Mouse (Mus musculus): ENCODE data around the gene Tsr3.
"Not testable (repeated sequence)": the region's sequence is repeated elsewhere in the genome, so short reads cannot be mapped to it uniquely, and the experiment has no call there.

Tsr3 gene

GRCm38 (mm10) chr17:25239695-25240636 lies at the start of gene Tsr3, which contains the start of gene Gnptg:
TSS of gene Tsr3 (plus strand) at chr17:25240170.
TSS of gene Gnptg (minus strand) at chr17:25240124.
- peak; percentile 88 for DNase-seq (ENCODE audit: inconsistent ontology term)

GRCm38 (mm10) chr17:25202401-25202800 lies 37.6 kb upstream of the Tsr3 start:
- DNase-seq (ENCODE audit: inconsistent ontology term), result no peak

DNA sequence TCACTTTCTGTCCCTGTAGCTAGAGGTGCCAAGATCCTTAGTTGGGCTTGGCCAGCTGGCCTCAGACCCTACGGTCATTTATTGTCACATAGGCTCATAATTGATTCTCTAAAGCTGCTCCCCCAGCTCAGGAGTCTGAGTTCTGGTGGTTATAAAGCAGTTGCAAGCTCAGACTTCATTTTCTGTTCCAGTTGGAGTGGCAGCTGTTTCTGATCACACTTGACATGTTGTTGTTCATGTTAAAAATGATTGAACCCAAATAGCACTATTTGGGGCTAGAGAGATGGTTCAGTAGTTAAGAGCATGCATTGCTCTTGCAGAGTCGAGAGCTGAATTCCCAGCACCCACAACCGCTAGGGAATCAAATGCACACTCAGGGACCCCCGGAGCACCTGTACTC lies 30.0 kb upstream of the Tsr3 start:
- DNase-seq (ENCODE audit: inconsistent ontology term), result no peak

DNA sequence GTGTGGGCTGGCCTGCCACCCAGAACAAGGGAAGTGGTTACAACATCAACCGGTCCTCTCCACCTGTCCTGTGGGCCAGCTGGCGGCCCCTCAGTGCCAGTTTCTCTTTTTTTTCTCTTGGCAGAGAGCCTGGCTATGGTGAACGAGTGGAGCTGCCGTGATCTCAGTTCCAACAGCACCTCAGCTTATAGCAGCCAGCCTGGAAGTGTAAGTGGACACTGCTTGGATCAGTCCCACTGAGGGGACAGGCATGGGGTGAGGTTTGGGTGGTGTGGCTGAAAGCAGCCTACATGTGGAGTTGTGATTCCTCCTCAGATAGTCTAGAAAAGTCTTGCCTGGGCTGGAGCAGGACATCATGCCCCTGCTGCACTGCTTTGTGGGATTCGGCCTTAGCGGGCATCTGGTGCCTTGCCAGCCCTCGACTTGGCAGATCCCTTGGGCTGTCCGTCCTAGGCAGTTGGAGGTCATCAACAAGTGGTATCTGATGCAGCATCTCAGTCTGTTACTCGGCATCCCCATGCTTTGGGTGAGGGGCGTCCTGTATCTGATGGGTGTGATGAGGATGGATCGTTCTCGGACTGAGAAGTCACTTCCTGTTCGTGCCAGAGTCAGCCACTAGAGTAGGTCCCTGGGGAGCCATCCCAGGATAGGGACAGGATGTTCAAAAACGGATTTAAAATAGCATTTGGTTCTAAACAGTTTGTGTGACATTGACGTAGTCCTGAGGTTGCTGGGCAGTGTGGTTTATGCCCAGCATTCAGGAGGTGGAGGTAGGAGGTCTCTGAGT lies 29.1 kb upstream of the Tsr3 start:
- DNase-seq (ENCODE audit: inconsistent ontology term), result no peak

- peak; percentile 31 for DNase-seq (ENCODE audit: inconsistent ontology term)
These were observed 28.3 kb upstream of the Tsr3 start for GRCm38 (mm10) chr17:25211705-25212104.

DNA sequence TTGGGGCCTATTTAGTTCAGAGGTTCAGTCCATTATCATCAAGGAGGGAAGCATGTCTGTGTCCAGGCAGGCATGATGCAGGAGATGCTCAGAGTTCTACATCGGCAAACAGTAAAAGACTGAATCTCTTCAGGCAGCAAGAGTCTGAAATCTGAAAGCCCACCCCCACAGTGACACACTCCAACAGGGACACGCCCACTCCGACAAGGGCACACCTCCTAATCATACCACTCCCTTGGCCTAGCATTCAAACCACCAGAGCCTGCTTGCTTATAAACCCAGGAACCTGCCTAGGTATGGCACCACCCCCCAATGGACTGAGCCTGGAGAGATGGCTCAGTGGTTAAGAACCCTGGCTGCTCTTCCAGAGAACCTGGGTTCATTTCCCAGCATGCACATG lies 24.5 kb upstream of the Tsr3 start:
- no peak for DNase-seq (ENCODE audit: inconsistent ontology term)

- no peak for DNase-seq (ENCODE audit: inconsistent ontology term)
These were observed 21.0 kb upstream of the Tsr3 start for GRCm38 (mm10) chr17:25218967-25219366.

- no peak for DNase-seq (ENCODE audit: inconsistent ontology term)
These were observed 20.3 kb upstream of the Tsr3 start for GRCm38 (mm10) chr17:25219492-25220295.

GRCm38 (mm10) chr17:25220746-25221145 lies 19.2 kb upstream of the Tsr3 start:
- DNase-seq (ENCODE audit: inconsistent ontology term), result no peak

- DNase-seq (ENCODE audit: inconsistent ontology term), result peak; percentile 67
These were observed 18.0 kb upstream of the Tsr3 start for GRCm38 (mm10) chr17:25221821-25222503.

DNA sequence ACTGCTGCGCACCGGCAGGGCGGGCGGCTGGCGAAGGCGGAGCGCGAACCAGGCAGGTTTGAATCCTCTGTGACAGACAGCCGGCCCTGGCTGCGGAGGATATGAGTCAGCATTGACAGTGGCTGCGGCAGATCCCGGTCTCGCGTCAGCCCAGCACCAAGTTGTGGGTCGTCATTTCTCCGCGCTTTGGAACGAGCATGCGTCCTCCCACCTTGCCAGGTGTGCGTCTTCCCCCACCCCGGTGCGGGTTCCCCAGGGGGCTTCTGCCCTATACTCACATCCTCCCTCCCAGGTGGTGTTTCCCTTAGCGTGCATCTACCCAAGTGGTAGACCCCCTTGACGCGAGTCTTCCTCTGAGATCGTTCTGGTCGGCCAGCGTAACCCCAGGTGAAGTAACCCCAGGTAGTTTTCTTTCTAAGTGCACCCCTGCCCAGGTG lies 17.4 kb upstream of the Tsr3 start:
- not testable (repeated sequence) for DNase-seq (ENCODE audit: inconsistent ontology term)

- DNase-seq (ENCODE audit: inconsistent ontology term), result no peak
These were observed 16.9 kb upstream of the Tsr3 start for GRCm38 (mm10) chr17:25222951-25223601.

GRCm38 (mm10) chr17:25224586-25225222 lies 15.3 kb upstream of the Tsr3 start:
- no peak for DNase-seq (ENCODE audit: inconsistent ontology term)

- no peak for DNase-seq (ENCODE audit: inconsistent ontology term)
These were observed 14.3 kb upstream of the Tsr3 start for GRCm38 (mm10) chr17:25225659-25226058.

- no peak for DNase-seq (ENCODE audit: inconsistent ontology term)
These were observed 12.0 kb upstream of the Tsr3 start for GRCm38 (mm10) chr17:25227991-25228390.

DNA sequence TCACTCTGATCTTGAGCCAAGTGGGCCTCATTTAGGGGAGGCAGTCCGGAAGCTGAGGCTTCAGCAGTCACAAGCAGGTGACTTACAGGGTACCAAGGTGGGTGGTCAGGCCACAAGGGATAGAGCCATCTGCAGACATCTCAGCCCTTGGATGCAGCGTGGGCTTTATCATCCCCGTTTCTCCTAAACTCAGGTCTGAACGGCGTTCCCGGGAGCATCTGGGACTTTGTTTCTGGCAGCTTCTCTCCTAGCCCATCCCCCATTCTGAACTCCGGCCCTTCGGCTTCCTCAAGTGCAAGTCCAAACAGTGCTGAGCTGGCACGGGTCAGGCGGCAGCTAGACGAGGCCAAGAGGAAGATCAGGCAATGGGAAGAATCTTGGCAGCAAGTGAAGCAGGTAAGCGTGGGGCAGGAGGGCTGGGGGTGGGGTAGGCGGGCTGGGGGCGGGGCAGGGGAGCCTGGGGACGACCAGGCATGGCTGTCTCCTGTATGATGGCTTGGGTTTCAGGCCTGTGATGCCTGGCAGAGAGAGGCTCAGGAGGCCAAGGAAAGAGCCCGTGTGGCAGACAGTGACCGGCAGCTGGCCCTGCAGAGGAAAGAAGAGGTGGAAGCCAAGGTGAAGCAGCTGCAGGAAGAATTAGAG lies 9.8 kb upstream of the Tsr3 start:
- DNase-seq (ENCODE audit: inconsistent ontology term), result not testable (repeated sequence)

DNA sequence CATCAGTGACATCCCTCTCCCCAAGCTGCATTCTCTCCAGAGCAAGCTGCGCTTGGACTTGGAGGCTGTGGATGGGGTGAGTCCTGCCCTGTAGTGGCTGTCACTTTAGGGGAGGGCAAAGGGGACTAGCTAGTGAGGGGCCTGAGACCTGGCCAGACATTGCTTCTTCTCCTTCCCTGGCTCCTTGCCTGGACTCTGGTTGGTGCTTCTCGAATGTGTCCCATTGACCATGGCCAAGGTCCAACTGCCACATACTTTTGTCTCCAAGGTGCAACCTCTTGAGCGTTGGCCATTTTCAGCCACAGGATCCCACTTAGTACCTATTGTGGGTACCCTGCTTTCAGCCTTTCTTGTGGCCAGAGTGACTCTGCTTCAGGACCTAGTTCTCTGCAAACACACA lies 9.3 kb upstream of the Tsr3 start:
- no peak for DNase-seq (ENCODE audit: inconsistent ontology term)

DNA sequence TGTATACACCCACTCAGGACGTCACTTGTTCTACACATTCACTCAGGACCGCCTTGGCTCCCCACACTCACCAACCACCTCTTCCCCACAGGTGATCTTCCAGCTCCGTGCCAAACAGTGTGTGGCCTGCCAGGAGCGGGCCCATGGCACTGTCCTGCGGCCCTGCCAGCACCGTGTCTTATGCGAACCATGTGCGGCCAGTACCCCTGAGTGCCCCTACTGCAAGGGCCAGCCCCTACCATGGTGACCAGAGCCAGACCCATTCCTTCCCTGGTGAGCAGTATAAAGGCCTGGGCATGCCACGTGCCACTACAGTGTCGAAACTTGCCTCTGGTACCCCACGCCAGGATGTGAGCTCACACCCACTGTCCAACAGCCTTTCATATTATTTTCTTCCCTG lies 8.3 kb upstream of the Tsr3 start:
- not testable (repeated sequence) for DNase-seq (ENCODE audit: inconsistent ontology term)

GRCm38 (mm10) chr17:25235635-25236034 lies 4.3 kb upstream of the Tsr3 start:
- no peak for DNase-seq (ENCODE audit: inconsistent ontology term)
